Mouse (Mus musculus): ENCODE data around the gene Pik3r5.

Gene Pik3r5

GRCm38 (mm10) chr11:68400727-68401219, 31.1 kb upstream of the Pik3r5 start, which contains the start of gene Ntn1:
Gene Ntn1, minus strand, starts transcription at chr11:68400823.
- 44% methylated on average over 11 of the region's 11 CpGs for WGBS

- WGBS: 69% methylated on average over 5 of the region's 5 CpGs
Measured at GRCm38 (mm10) chr11:68401428-68401827, 30.5 kb upstream of the Pik3r5 start.

GRCm38 (mm10) chr11:68404185-68404584, 27.7 kb upstream of the Pik3r5 start:
- WGBS: 60% methylated on average over 4 of the region's 4 CpGs

- 92% methylated on average over 8 of the region's 8 CpGs for WGBS
Measured at GRCm38 (mm10) chr11:68405576-68405975, 26.3 kb upstream of the Pik3r5 start.

GRCm38 (mm10) chr11:68407266-68407926, 24.5 kb upstream of the Pik3r5 start:
- 80% methylated on average over 11 of the region's 11 CpGs for WGBS

- 55% methylated on average over 2 of the region's 2 CpGs for WGBS
Measured at GRCm38 (mm10) chr11:68408127-68408526, 23.8 kb upstream of the Pik3r5 start.

- WGBS: 59% methylated on average over 3 of the region's 3 CpGs
Measured at GRCm38 (mm10) chr11:68417001-68417400, 14.9 kb upstream of the Pik3r5 start.

- WGBS: 28% methylated on average over 9 of the region's 9 CpGs
Measured at GRCm38 (mm10) chr11:68417831-68418230, 14.1 kb upstream of the Pik3r5 start.

- WGBS: 72% methylated on average over 8 of the region's 8 CpGs
Measured at GRCm38 (mm10) chr11:68425492-68426315, 6.2 kb upstream of the Pik3r5 start.

GRCm38 (mm10) chr11:68427083-68427570, 4.8 kb upstream of the Pik3r5 start:
- 95% methylated on average over 5 of the region's 5 CpGs for WGBS

- WGBS: 74% methylated on average over 5 of the region's 5 CpGs
Measured at GRCm38 (mm10) chr11:68430662-68431061, 1.3 kb upstream of the Pik3r5 start.

- 45% methylated on average over 23 of the region's 23 CpGs for WGBS
Measured at GRCm38 (mm10) chr11:68432361-68433021, 570 bp downstream of the Pik3r5 start.

GRCm38 (mm10) chr11:68433534-68433933, 1.6 kb downstream of the Pik3r5 start:
- WGBS: 91% methylated on average over 5 of the region's 5 CpGs

- 91% methylated on average over 2 of the region's 2 CpGs for WGBS
Measured at GRCm38 (mm10) chr11:68434697-68435096, 2.8 kb downstream of the Pik3r5 start.

- 97% methylated on average over 4 of the region's 4 CpGs for WGBS
Measured at GRCm38 (mm10) chr11:68435601-68436000, 3.7 kb downstream of the Pik3r5 start.

GRCm38 (mm10) chr11:68436376-68436775, 4.5 kb downstream of the Pik3r5 start:
- WGBS: 88% methylated on average over 5 of the region's 5 CpGs

GRCm38 (mm10) chr11:68440100-68440499, 8.2 kb downstream of the Pik3r5 start:
- 78% methylated on average over 9 of the region's 9 CpGs for WGBS

- WGBS: 68% methylated on average over 5 of the region's 5 CpGs
Measured at GRCm38 (mm10) chr11:68440965-68441364, 9.0 kb downstream of the Pik3r5 start.

GRCm38 (mm10) chr11:68442346-68442745, 10.4 kb downstream of the Pik3r5 start:
- 81% methylated on average over 8 of the region's 8 CpGs for WGBS

- WGBS: 87% methylated on average over 12 of the region's 12 CpGs
Measured at GRCm38 (mm10) chr11:68442983-68443638, 11.2 kb downstream of the Pik3r5 start.

GRCm38 (mm10) chr11:68445901-68446300, 14.0 kb downstream of the Pik3r5 start:
- 89% methylated on average over 4 of the region's 4 CpGs for WGBS

- 97% methylated on average over 4 of the region's 4 CpGs for WGBS
Measured at GRCm38 (mm10) chr11:68446547-68446946, 14.6 kb downstream of the Pik3r5 start.
